Mouse (Mus musculus) kidney, postnatal 4 days (tissue): Measurements from ENCODE around the gene Btbd16.

ENCODE experiments used
- DNase-seq, 2 experiments: peaks; one replicate each; pipeline ENCODE4 v3.0.0; 2021; ENCODE audit warnings: mixed read lengths in 2 of 2

Btbd16 gene

DNA sequence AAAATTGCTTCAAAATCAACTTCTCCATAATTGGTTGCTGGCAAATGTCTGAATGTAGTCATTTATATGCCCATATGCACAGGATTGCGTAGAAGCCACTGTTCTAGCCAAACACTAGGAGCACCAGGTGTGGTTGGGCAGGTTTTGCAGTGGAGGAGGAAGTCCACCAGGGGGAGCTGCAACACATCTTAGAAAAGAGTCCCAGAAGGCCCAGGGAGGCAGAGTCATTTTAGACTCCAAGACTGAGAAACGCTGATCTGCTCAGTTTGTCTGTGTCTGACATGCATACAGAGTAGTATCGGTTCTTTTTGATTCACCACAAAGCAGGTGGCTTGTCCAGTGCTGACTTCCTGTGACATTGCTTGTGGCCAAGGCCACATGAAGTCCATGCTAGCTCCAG lies 3.2 kb upstream of the Btbd16 start:
- DNase-seq, result peak; percentile 89 to 90

DNA sequence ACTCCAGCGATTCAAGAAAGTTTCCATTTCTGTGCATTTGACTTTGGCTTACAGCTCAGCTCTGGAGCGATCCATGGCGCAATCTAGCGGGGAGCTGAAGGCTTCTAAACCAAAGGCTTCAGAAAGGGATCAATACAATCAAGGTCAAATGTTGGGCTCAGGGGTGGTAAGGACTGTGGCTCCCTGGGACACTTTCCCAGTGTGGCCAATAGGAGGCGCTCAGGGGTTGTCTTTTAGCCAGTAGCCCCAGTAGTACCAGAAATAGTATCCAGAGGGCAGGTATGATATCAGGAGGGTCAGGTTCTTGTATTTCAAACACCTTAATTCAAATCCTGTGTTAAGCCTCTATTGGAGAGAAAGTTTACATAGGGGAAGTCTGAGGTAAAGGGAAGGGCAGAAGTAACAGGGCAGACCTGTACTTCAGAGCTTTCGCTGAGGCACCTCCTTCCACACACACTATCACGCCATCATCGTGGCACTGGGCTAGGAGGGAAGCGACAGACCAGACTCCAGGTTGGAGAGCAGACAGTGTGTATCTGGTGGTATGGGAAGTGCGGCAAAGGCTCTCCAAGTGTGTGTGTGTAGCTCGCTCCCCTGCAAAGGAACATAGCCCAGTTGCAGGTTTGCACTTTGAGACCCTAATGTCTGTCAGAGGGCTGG lies 568 bp upstream of the Btbd16 start:
- DNase-seq, result peak; percentile 60 to 68

DNA sequence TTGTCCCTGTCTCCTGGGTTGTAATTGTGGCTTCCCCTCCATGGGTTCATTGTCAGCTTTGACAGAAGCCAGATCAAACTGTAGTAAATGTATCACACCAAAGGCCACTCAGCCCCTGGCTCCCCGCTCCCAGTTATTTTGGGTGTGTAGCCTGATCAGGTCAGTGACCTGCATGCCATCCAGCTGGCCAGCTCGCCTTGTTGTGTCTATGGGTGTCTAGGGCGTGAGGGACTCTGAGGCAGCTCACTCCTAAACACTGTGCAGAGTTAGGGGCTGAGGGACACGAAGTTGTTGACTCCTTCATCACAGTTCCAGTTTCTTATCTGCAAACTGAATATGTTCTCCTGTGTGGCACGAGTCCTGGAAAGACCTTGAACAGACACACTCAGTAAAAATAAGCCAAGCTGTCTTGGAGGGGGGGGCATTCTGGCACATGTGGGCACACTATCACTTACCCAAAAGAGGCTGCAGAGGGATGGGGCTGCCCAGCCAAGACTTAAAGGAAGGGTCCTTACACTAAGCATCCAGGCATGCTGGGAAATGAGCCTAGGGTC lies 7.1 kb downstream of the Btbd16 start:
- no peak for DNase-seq

DNA sequence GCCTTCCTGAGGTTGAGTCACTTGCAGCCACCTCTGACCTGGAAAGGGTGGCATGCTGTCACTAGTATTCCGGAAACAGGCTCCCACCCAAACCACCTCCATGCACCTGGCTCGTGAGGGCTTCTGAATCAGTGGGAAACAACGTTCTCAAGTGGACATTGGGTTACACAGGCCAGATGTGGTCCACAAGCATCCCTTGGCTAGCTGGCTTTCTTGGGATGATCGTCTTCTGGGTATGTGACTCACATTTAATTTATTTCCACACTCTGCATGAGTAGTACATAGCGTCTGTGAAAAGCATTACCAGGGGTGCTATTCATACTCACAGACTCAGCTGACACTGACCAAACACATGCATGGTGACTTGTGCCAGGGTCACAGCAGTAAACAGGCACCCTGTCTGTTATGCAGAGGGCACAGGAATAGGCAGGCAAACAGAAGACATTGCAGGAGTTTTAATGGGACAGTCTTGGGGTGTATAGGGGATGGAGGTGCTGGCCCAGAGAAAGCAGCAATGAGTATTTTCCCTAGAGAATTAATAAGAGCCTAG lies 8.7 kb downstream of the Btbd16 start:
- no peak for DNase-seq

DNA sequence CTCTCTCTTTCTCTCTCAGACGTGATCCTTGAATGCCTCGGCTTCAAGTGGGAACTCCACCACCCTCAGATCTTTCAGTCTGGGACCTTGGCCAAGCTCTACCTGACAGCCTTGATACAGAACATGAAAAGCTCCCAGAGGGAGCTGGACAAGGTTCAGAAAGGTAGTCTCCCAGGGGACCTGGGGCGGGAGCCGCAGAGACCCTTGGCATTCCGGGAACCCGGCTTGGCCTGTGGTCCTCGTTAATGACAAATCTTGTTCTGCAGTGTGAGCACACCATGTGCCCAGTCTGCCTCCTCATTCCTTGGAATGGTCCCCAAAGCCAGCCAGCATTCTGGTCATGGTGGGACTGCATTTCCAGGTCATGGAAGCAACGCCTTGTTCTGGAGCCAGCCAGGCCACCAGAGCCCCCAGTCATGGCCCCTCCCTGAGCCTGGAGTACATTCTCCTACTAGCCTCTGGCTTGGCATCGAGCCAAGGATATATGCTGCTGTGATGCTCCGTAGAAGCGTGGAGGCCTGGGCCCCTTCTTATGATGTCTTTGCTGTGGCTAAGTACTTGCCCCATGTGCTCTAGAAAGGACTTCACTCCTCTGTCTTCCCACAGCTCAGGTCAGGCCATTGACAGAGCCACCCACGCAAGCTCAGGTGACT lies 12.2 kb downstream of the Btbd16 start:
- DNase-seq, result peak; percentile 48 to 69

DNA sequence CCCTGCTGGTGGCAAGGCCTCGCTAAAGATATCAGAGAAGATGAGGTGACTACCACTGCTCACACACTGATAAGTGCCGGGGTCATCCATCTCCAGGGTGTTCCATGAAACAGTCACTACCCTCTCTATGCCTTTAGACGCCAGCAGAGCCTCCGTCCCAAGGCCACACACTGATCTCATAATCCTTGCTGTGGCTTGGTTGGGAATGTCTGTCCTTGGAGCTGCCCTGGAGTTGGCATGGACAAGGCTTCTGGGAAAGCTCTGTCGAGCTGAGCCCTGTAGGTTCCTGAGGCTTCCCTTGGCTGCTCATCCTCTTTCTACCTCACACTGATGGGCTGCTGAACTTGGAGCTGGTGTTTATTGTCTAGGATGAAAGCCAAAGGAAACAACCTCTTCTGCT lies 12.8 kb downstream of the Btbd16 start:
- DNase-seq, result no peak

DNA sequence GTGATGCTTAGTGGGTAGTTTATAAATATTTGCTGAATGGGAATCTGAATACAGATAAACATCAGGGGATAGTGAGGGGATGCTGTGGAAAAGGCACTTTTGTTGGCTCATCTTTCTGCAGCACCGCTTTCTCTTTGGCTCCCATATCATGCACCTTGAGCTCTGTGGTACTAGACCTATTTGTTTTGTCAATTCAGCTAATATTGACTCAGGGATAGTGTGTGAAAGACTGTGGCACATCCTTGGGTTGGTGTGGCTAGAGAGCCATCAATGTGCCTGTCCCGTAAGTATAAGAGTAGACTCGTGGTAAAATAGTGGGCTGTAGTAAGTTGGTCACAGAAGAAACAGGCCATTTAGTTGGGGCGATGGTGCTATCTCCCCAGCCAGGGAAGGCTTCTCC lies 13.7 kb downstream of the Btbd16 start:
- DNase-seq, result no peak

DNA sequence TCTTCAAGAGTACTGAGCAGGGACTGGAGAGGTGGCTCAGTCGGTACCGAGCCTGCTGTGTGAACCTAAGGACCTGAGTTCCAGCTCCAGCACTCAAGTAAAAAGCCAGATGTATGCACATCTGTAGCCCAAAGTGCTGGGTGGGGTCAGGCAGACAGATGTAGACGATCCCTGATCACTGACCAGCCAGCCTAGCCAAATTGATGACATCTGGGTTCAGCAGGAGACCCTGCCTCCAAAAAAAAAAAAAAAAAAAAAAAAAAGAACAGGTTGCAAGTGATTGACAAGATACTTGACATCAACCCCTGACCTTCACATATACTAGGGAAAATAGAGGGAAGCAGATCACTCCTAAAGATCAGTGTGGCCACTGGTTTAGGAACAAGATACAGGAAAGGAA lies 15.1 kb downstream of the Btbd16 start:
- no peak for DNase-seq

DNA sequence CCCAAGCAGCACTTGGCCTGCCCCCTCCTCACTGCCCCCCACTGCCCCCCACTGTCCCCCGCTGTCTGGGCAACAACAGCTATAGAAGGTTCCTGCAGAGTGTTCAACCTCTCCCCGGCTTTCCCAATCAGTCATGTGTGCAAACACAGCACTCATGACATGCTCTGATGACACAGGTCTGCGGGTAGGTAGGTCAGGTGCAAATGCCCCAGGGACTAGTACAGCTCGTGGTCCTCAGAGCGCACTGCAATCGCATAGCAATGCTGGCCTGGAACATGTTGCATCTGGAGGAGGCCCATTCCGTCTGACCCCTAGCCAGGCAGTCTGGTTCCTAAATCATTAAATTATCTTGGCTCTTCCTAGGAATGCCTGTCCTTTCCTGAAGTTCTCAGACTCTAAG lies 15.6 kb downstream of the Btbd16 start:
- DNase-seq, result no peak

DNA sequence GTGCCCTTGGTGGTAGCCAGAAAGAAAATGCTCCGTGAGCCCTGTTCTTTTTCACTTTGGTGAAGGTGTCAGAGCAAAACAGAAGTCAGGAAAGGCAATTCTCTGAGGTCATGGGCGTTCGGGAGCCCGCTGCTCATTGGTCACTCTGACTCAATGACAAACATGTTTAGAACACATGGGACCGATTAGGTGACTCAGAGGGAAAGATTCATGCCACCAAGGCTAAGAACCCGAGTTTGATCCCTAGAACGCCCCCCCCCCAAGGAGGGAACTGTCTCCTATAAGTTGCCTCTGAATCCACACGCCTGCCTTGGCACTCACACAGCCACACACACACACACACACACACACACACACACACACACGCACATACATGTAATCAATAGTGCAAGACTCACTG lies 19.8 kb downstream of the Btbd16 start:
- DNase-seq, result no peak

DNA sequence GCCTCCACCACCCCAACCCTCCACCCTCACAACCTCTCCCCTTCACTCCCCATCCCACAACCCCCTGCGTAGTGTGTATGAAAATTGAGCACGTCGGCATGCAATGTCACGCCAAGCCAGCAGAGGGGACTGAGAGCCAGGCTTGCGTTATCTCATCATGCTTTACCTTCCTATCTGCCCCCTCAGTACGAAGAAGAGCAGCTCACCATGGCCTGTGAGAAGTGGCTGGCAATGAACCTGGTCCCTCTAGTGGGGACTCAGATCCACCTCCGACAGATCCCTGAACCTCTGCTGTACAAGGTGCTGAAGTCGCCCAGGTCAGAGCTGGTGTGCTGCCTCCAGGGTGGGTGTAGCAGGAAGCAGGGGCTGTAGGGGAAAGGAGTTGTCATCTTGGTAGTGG lies 22.9 kb downstream of the Btbd16 start:
- DNase-seq, result no peak

DNA sequence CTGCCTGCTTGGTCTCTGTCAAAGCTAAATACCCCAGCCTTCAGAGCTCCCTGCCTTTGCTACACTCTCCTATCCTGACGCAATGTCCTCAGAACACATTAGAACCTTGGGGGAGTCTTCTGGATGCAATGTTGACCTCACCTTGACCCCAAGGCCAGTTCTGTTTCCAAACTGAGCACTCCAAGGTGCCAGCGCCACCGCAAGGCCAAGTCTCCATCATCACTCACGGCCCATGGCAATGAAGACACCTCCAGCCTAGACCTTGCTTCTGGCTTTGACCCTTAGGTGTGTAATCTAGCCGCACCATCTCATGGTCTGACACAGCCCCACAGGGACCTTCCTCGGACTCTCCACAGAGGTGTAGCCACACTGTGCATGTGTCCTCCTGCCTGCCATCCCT lies 23.7 kb downstream of the Btbd16 start:
- no peak for DNase-seq

DNA sequence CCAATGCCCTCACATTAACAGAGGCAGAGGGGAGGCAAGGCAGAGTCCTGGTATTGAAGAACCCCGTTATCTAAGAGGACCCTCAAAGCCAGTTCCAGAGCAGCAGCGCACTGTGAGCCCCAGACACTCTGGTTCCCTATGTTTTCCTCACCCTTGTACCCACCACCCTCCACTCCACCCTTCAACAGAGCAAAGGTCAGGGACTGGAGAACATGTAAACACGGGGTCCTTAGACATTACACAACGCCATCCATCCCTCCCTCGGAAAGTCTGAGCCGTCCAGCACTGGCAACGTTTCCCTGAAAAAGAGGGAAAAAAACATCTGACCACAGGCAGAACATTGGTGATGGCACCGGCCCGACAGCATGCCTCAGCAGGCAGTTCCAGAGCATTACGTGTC lies 25.5 kb downstream of the Btbd16 start:
- DNase-seq, result no peak

DNA sequence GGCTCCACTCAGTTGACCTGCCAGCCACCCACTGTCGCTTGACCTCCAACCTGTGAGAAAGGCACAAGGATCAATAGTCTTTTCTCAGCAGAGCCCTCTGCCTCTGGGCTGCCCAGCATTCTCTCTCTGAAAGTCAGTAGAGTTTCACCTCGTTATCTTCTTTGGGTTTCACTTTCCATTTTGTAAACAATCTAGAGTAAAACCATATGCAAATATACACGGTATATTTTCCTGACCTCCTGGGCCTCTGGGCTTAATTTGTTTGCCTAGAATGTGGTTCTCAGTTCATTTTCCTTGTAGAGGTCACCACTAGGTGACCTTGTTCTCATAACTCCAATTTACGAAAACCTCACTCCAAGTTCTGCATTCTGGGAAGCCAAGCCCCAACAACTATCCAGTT lies 26.8 kb downstream of the Btbd16 start:
- no peak for DNase-seq

DNA sequence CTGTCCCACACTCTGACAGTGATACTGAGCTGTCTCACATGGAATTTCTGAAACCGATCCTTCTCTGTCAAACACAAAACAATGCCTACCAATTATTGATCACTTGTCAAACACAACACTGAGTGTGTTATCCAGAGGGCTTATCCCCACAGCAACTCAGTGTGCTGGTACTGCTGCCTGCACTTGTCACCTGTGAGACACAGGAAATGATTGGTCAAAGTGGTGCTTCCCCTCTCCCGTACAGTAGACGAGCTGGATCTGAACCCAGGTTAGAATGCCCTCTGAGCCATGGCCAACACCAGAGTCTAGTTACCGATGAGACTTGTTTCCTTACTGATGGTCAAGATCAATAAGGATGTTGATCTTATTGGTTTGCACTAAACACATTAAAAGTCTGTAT lies 27.9 kb downstream of the Btbd16 start:
- DNase-seq, result no peak

DNA sequence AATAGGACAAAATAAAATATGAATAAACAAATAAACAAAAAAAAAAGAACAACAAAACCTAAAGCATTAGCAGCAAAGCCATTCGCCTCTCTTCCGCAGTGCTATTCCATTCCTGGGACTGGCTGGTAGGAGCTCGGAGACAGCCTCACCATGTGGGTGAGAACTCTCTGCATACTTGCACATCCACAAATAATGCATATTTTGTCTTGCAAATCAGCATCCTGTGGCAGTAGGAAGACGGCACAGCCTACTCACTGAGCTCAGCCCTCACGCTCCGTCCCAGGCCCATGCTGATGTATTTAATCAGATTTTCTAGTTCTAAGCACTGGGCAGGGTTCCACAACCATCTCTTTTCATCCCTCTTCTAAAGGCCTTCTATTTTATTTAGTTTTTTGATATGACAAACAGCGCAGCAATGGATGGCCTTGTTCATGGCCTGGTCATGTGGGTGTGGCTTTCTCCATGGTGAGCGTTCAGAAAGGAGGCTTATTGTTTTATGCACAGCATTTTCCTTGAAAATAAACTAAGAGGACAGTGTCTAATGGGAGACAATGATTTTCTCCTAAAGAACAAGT lies 29.5 kb downstream of the Btbd16 start:
- no peak for DNase-seq

DNA sequence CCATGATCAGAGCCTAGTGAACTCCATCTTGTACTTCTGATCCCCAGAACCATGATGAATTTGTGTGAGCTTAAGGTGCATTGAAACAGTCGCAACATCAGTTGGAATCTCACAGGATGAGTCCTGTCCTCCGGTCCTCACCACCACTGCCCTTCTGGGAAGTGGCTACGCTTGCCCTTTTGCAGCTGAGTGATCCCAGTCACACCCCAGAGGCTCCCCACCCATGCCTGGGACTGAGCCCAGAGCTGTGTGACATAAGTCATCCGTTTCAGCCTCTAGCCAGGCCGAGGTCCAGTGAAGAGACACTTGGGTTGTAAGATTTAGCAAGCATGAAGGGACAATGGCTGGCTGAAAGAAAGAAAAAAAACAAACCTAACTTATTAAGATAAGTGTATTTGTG lies 31.1 kb downstream of the Btbd16 start:
- DNase-seq, result peak in 1 of 2 experiments; percentile 22

DNA sequence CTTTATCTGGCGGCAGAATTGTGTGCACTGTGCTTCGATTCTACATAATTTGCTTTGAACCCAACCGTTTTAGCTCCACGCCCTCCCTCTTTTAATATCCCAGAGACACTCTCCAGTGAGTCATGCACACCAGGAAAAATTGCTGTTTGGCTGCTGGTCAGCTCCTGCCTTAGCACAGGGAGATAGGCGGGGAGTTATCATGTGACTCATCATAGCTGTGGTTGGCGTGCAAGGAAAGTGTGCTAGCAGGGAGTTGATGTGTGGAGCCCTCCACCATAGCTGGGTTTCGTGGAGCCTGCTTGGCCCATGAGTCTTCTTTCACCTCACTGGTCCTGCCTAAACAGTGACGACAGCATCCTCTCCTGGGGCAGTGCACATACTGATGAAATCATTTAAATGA lies 33.9 kb downstream of the Btbd16 start:
- no peak for DNase-seq

DNA sequence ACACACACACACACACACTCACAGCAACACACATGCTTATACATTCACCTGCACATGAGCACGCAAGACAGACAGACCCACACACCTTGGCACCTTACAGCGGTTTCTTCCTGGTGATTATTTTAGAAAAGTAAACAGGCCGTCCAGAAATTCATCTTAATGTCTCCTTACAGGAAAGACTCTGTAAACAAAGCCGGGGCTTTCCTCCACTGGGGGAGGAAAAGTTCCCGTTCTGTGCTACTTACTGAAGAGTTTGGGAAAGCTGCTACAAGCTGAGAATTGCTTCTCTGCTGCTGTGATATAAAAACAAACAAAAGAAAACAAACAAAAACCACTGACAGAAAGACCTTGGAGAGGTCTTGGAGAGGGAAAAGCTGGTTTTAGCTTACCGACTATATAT lies 34.8 kb downstream of the Btbd16 start:
- DNase-seq, result no peak

DNA sequence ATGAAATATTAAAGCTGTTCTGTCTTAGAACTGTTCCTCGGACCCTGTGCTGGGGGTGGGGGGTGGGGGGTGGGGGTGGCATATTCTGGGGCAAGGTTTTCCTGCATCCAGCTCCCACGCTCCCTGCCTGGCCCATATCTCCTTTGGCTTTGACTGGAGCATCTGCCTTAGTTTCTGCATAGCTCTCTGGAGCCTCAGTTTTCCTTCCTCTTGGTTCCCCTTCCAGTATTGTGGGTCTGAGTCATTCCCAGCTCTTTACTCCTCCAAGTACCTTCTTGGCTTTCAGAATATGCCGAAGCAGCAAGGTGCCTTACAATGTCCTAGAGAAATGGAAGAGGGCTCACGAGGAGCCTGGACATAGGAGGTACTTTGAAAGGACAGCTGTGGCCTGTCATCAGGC lies 36.4 kb downstream of the Btbd16 start:
- DNase-seq, result no peak

DNA sequence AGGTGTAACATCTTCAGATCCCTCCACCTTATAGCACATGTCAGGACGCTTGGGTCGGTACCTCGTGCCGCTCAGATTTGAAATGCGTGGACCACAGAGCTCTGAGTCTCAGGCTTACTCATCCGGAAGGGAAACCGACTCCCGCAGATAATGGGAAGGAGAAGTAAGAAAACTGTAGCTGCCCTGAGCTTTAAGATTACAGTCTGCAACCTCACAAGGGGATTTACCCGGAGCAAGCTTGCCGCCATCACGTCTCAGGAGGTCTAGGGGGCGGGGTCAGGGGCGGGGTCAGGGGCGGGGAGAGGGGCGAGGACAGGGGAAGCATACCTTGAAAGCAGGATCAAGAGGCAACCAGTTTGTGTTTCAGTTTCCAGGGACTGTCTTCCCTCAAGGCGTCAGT lies 38.5 kb downstream of the Btbd16 start:
- no peak for DNase-seq

DNA sequence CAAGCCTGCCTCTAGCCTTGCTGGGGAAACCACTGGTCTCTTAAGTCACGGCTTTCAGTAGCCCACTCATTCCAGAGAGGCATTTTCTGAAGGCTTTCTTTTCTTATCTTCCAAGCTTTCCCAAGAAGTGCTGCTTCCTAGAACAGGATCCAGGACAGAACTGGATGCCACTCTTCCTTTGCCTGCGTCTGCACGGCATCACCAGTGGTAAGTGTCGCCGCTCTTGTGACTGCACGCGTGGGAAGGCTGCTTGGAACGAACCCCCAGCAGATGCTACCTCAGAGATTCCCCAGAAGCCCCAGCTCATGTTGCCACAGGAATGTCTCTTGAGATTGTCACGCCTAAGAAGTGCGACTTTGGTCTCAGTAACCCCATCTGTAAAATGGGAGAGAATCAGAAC lies 41.7 kb downstream of the Btbd16 start:
- DNase-seq, result no peak

DNA sequence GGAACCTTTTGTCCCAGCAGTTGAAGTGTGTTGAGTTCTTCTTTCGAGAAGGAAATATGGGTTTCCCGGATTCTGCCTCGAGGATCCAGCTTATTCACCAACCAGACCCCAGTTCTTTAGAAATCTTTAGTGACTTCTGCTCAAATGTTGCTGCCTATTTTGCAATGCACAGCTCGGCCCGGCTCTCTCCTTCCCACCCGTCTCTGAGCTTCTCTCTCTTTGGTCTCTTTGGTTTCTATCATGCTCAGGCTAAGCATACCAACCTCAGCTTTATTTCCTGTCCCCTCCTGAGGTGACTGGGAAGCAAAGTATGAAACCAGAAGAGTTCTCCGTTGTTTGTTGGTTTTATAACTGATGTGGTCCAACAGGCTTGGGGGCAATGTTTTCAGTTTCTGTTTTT lies 42.4 kb downstream of the Btbd16 start:
- no peak for DNase-seq

DNA sequence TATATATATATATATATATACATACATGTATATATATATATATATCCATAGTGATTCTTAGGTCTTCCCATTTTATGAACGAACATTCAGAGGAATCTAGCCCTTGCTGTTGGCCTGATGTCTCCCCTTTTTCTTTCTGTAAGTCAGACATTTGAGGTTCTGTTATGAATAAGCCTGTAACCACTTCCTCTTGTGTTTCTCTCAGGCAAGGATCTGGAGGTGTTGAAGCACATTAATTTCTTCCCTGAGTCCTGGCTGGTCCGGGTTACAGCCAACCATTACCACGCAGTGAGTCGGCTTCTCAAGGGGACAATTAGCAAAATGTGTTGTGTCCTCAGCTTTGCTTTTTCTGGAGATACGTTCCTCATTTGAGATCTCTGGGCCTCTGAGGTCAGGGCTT lies 44.9 kb downstream of the Btbd16 start:
- no peak for DNase-seq
